ENCODE assay signal across 8 mouse cellular contexts in the genomic region with DNA sequence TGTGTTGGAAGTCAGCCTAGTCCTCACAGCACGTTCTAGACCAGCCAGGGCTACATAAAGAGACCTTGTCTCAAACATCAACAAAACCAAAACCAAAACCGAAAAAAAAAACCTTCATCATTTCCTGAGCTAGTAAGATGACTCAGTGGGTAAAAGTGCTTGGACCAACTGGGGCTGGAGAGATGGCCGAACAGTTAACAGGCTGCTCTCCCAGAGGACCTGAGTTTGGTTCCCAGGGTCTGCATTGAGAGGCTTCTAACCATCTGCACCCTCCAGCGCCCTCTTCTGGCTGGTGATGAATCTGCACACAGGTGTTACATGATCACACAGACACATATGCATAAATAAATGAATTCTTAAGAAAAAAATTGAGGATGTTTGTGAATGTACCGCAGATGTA. TPM values are rescaled to one million over a fixed set of nuclear protein-coding genes. Genes with fewer than 3 reads are reported as not detected.
DNase-seq lines count a peak whose midpoint lies in the region; ATAC-seq and TF ChIP-seq lines count a peak whose summit lies in the region.

No protein-coding gene starts in this region.

- H3K4me1 ChIP-seq in forebrain, postnatal 0 days (ENCODE audit: insufficient read depth), result no peaks in the 10 kb centered on the region
- peaks cover 21% of the 10 kb centered on the region for H3K4me1 ChIP-seq in forebrain, embryonic 10.5 days

- WGBS in forebrain, postnatal 0 days, result 72% methylated on average over 5 of the region's 5 CpGs
- 66% methylated on average over 5 of the region's 5 CpGs for WGBS in forebrain, embryonic 10.5 days
- 29% methylated on average over 5 of the region's 5 CpGs for WGBS in macrophage (ENCODE audit: missing documents)

- no peak overlapping the region for H3K4me2 ChIP-seq in forebrain, postnatal 0 days (ENCODE audit: low read depth)

- H3K27ac ChIP-seq in forebrain, postnatal 0 days (ENCODE audit: low read depth, low read length), result no peak overlapping the region
- no peak overlapping the region for H3K27ac ChIP-seq in forebrain, embryonic 10.5 days
- peak overlapping the region; percentile 13; the same call in 1 of the 2 replicates for H3K27ac ChIP-seq in macrophage

- H3K36me3 ChIP-seq in forebrain, postnatal 0 days (ENCODE audit: insufficient read depth), result no peaks in the 10 kb centered on the region
- H3K36me3 ChIP-seq in forebrain, embryonic 10.5 days (replicated peaks), result no peaks in the 10 kb centered on the region
- peaks cover 36% of the 10 kb centered on the region; the same call in 1 of the 2 replicates for H3K36me3 ChIP-seq in macrophage (ENCODE audit: inconsistent target)

- no peak for ATAC-seq in forebrain, postnatal 0 days

- H3K9me3 ChIP-seq in forebrain, postnatal 0 days (ENCODE audit: low read length), result no peaks in the 10 kb centered on the region
- no peaks in the 10 kb centered on the region for H3K9me3 ChIP-seq in forebrain, embryonic 10.5 days

- no peak overlapping the region for H3K4me3 ChIP-seq in forebrain, postnatal 0 days (ENCODE audit: low read depth, low read length)
- no peak overlapping the region for H3K4me3 ChIP-seq in forebrain, embryonic 10.5 days
- H3K4me3 ChIP-seq in macrophage (ENCODE audit: inconsistent target), result no peak overlapping the region

- H3K79me2 ChIP-seq in macrophage (ENCODE audit: inconsistent target), result peaks cover under 1% of the 10 kb centered on the region; the same call in 1 of the 2 replicates

- H3K27me3 ChIP-seq in forebrain, postnatal 0 days (ENCODE audit: insufficient read depth, low read length), result no peaks in the 10 kb centered on the region
- H3K27me3 ChIP-seq in forebrain, embryonic 10.5 days (ENCODE audit: poor library complexity, severe bottlenecking), result no peaks in the 10 kb centered on the region

- peak; percentile 32; the same call in 1 of the 2 replicates for TF ChIP-seq CTCF in forebrain, postnatal 0 days (IDR thresholded peaks at IDR 0.05; ENCODE audit: low read depth)

- H3K9ac ChIP-seq in forebrain, postnatal 0 days, result no peak overlapping the region

- DNase-seq in forebrain, postnatal 0 days, result no peak
- DNase-seq in forebrain, embryonic 10.5 days (ENCODE audit: extremely low spot score, low spot score), result no peak
- DNase-seq in 416B (ENCODE audit: low read depth), result peak; percentile 98
- peak; percentile 54 for DNase-seq in T-cell, adult 2 months (ENCODE audit: low spot score)
- no peak for DNase-seq in heart, adult 11 months
- DNase-seq in urinary bladder, postnatal 14 days (ENCODE audit: low spot score), result no peak
- DNase-seq in right cerebral cortex, adult 2 months (ENCODE audit: low spot score in 2 of 2), result no peak

RNA-seq across cellular contexts. Expression of a gene that starts 6.3 kb away (rescaled TPM):
- 0.46 and 0.86 TPM in 2 replicates for total RNA-seq in forebrain, postnatal 0 days (2014; rRNA removed)
- polyA plus RNA-seq in forebrain, postnatal 0 days (2015; fragmentation: Nextera tagmentation; extraction: Ambion mirVana), result 0.29 and 0.58 TPM in 2 replicates
- polyA plus RNA-seq in forebrain, embryonic 10.5 days (2016; fragmentation: Nextera tagmentation; extraction: Ambion mirVana), result 3.7 and 3.8 TPM in 2 replicates
- total RNA-seq in macrophage (2018; cell fraction: chromatin; rRNA removed), result 100 to 1,000 TPM in 2 of 26 experiments, 10 to 100 TPM in 24; 14.8 to 119 (median 60.6) TPM
- total RNA-seq in macrophage (2018; cell fraction: cytosol; rRNA removed), result 10 to 100 TPM; 15.6 to 40.0 (median 25.6) TPM
- total RNA-seq in macrophage (2018; cell fraction: nucleus; rRNA removed), result 10 to 100 TPM; 11.9 to 57.1 (median 36.5) TPM
- polyA plus RNA-seq in macrophage (2018), result 10.9 to 18.9 TPM (median 16.8 TPM) in 3 replicates

RNA-seq across cellular contexts. Expression of a gene that starts 15.3 kb away (rescaled TPM):
- 94.7 and 130 TPM in 2 replicates for total RNA-seq in forebrain, postnatal 0 days (2014; rRNA removed)
- polyA plus RNA-seq in forebrain, postnatal 0 days (2015; fragmentation: Nextera tagmentation; extraction: Ambion mirVana), result 281 and 287 TPM in 2 replicates
- polyA plus RNA-seq in forebrain, embryonic 10.5 days (2016; fragmentation: Nextera tagmentation; extraction: Ambion mirVana), result 71.0 and 73.6 TPM in 2 replicates
- total RNA-seq in macrophage (2018; cell fraction: chromatin; rRNA removed), result 100 to 1,000 TPM in 13 of 26 experiments, 10 to 100 TPM in 13; 53.7 to 185 (median 99.5) TPM
- total RNA-seq in macrophage (2018; cell fraction: cytosol; rRNA removed), result 100 to 1,000 TPM; 161 to 213 (median 185) TPM
- 100 to 1,000 TPM in 5 of 26 experiments, 10 to 100 TPM in 21; 59.6 to 160 (median 91.9) TPM for total RNA-seq in macrophage (2018; cell fraction: nucleus; rRNA removed)
- 130 to 281 TPM (median 182 TPM) in 3 replicates for polyA plus RNA-seq in macrophage (2018)

RNA-seq across cellular contexts. Expression of a gene that starts 41.4 kb away (rescaled TPM):
- total RNA-seq in forebrain, postnatal 0 days (2014; rRNA removed), result 38.9 and 43.8 TPM in 2 replicates
- polyA plus RNA-seq in forebrain, postnatal 0 days (2015; fragmentation: Nextera tagmentation; extraction: Ambion mirVana), result 18.7 and 22.5 TPM in 2 replicates
- 48.4 and 48.9 TPM in 2 replicates for polyA plus RNA-seq in forebrain, embryonic 10.5 days (2016; fragmentation: Nextera tagmentation; extraction: Ambion mirVana)
- 100 to 1,000 TPM in 17 of 26 experiments, 10 to 100 TPM in 9; 40.7 to 159 (median 109) TPM for total RNA-seq in macrophage (2018; cell fraction: chromatin; rRNA removed)
- 10 to 100 TPM in 23 of 26 experiments, 1 to 10 TPM in 3; 6.1 to 21.7 (median 15.6) TPM for total RNA-seq in macrophage (2018; cell fraction: cytosol; rRNA removed)
- total RNA-seq in macrophage (2018; cell fraction: nucleus; rRNA removed), result 100 to 1,000 TPM in 1 of 26 experiments, 10 to 100 TPM in 25; 31.9 to 100 (median 64.9) TPM
- polyA plus RNA-seq in macrophage (2018), result 12.2 to 20.0 TPM (median 19.4 TPM) in 3 replicates

RNA-seq across cellular contexts. Expression of a gene that starts 43.7 kb away (rescaled TPM):
- total RNA-seq in forebrain, postnatal 0 days (2014; rRNA removed), result 730 and 936 TPM in 2 replicates
- polyA plus RNA-seq in forebrain, postnatal 0 days (2015; fragmentation: Nextera tagmentation; extraction: Ambion mirVana), result 2,422 and 2,718 TPM in 2 replicates
- polyA plus RNA-seq in forebrain, embryonic 10.5 days (2016; fragmentation: Nextera tagmentation; extraction: Ambion mirVana), result 1,610 and 1,612 TPM in 2 replicates
- 1,000 to 10,000 TPM in 6 of 26 experiments, 100 to 1,000 TPM in 20; 278 to 1,753 (median 620) TPM for total RNA-seq in macrophage (2018; cell fraction: chromatin; rRNA removed)
- total RNA-seq in macrophage (2018; cell fraction: cytosol; rRNA removed), result 1,000 to 10,000 TPM in 10 of 26 experiments, 100 to 1,000 TPM in 16; 554 to 1,427 (median 908) TPM
- total RNA-seq in macrophage (2018; cell fraction: nucleus; rRNA removed), result 1,000 to 10,000 TPM in 14 of 26 experiments, 100 to 1,000 TPM in 12; 418 to 2,195 (median 1,050) TPM
- polyA plus RNA-seq in macrophage (2018), result 470 to 740 TPM (median 693 TPM) in 3 replicates

RNA-seq across cellular contexts. Expression of a gene that starts 55.5 kb away (rescaled TPM):
- 10.5 and 13.0 TPM in 2 replicates for total RNA-seq in forebrain, postnatal 0 days (2014; rRNA removed)
- polyA plus RNA-seq in forebrain, postnatal 0 days (2015; fragmentation: Nextera tagmentation; extraction: Ambion mirVana), result 6.6 and 7.8 TPM in 2 replicates
- 2.1 and 2.4 TPM in 2 replicates for polyA plus RNA-seq in forebrain, embryonic 10.5 days (2016; fragmentation: Nextera tagmentation; extraction: Ambion mirVana)
- total RNA-seq in macrophage (2018; cell fraction: chromatin; rRNA removed), result 10 to 100 TPM in 11 of 26 experiments, 1 to 10 TPM in 15; 1.1 to 35.8 (median 9.0) TPM
- total RNA-seq in macrophage (2018; cell fraction: cytosol; rRNA removed), result 10 to 100 TPM in 13 of 26 experiments, 1 to 10 TPM in 13; 3.1 to 35.0 (median 9.6) TPM
- total RNA-seq in macrophage (2018; cell fraction: nucleus; rRNA removed), result 10 to 100 TPM in 10 of 26 experiments, 1 to 10 TPM in 16; 1.6 to 45.0 (median 8.9) TPM
- 9.4 to 36.9 TPM (median 26.2 TPM) in 3 replicates for polyA plus RNA-seq in macrophage (2018)

Comparison
In these comparisons a context has a peak if more than half of its experiments do, and no peak if none do; other contexts are left out.
1. DNase-seq: peak in 416B (single experiment) and T-cell, adult 2 months (single experiment); none in forebrain, postnatal 0 days (single experiment), forebrain, embryonic 10.5 days (single experiment), heart, adult 11 months (single experiment), urinary bladder, postnatal 14 days (single experiment) and right cerebral cortex, adult 2 months (0 of 2).